Mouse (Mus musculus) lung, adult 2 months (tissue): ENCODE measurements at regions not wholly inside any gene's neighbourhood (a gene's known extent, or its start where the extent isn't known, plus 50 kb on each side); places are given as distances from the start of the nearest gene placed in this dataset.

Source experiments
- CTCF ChIP-seq: fragments of 200-500 bp; IDR thresholded peaks from 2 replicates; pipeline ENCODE4 v1.5.1; 2011; ENCODE audit warnings: mild to moderate bottlenecking, low read length, control low read depth; ENCODE audit not compliant: insufficient read depth
- POLR2A ChIP-seq: fragments of 200-500 bp; IDR thresholded peaks from 2 replicates; pipeline ENCODE4 v1.6.1; 2011; ENCODE audit warnings: low read depth, mild to moderate bottlenecking, control low read depth, low read length, borderline replicate concordance; ENCODE audit errors: extremely low read depth

DNA sequence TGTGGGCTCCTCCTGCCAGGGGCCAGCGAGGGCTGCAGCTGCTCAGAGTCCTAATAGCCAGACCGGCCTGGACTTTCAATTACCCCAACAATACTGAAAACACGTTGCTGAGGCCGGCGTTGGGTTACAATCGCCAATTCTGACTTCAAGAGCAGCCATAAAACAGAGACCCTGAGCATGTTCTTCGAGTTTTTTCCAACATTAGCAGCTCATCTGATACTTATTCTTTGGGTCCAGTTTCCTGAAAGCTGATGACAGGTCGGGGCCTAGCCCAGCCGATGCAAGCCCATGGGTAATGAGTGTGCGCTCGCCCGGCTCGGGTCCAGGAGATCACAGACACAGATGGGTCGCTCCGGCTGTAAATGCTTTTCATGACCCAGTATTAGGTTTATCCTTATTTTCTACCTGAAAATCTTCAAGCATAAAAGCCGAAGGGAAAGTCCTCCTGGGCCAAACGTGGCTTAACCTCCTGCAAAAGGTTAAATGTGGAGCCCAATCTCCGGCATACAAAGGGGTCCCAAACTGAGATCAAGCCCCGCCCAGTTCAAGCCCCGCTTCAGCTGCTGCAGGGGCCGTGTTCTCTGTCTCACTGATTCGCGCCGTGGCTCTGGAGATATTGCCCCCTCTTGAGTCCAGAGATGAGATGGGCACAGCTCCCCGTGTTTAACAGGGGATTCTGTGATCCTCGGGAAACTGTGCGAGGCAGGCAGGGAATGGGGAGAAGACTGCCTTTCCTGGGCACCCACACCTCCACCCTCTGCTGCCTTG is 73.6 kb upstream of the Actrt2 start:
- TF ChIP-seq CTCF (no peak), POLR2A (no peak)
